Mouse (Mus musculus) gastrocnemius, postnatal 14 days (tissue): Measurements from ENCODE around the gene Gm10961. TPM values are rescaled to one million over a fixed set of nuclear protein-coding genes. Genes with fewer than 3 reads are reported as not detected.

Experiments used
- DNase-seq: peaks from one replicate; pipeline ENCODE4 v3.0.0; 2021; ENCODE audit warnings: mixed read lengths
- intact Hi-C: fragments of 180-260 bp; cut with DNase I; formaldehyde crosslinking; loops from one replicate; pipeline ENCODE4 v1.15.1; 2025; ENCODE audit warnings: low total_unique reads
- total RNA-seq, 2 experiments: library from RNA; stranded (reverse); gene quantifications; 2 replicates each; pipeline ENCODE4 v1.2.3; 2021

Gm10961 gene
- total RNA-seq, 2 experiments from 2014 or later, result not detected

DNA sequence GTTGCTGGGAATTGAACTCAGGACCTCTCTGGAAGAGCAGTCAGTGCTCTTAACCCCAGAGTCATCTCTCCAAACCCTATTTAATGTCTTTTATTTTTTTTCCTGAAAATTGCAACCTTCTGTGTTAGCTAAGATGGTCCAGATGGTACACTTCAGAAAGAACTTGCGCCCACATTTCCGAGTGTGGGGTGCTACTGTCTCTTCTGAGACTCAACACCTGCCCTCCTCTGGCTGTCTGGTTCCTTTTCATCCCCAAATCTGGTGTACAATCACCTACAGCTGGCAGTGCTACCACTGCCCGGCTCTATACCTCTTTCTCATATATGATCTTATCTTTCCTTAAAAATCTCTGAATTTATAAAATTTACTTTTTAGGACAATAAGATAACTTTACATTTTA, 21.8 kb downstream of the Gm10961 start:
- intact Hi-C loops, result no loop called here
- DNase-seq, result no peak

DNA sequence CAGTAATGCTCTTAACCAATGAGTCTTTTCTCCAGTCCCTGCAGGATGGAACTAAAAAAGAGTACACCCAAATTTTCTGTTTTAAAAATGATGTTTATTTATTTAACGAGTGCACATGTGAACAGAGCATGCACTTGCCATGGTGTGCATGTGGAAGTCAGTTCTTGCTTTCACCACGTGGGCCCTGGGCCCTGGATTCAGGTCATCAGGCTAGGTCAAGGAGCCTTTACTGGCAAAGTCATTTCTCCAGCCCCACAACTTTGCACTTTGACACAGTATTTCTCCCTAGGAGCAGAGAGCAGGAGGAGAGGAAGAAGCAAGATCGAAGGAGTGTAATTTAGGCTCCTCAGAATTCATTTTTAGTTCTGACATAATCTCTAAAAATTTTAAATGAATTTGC, 23.7 kb downstream of the Gm10961 start:
- DNase-seq, result no peak
- intact Hi-C loops, result no loop called here

DNA sequence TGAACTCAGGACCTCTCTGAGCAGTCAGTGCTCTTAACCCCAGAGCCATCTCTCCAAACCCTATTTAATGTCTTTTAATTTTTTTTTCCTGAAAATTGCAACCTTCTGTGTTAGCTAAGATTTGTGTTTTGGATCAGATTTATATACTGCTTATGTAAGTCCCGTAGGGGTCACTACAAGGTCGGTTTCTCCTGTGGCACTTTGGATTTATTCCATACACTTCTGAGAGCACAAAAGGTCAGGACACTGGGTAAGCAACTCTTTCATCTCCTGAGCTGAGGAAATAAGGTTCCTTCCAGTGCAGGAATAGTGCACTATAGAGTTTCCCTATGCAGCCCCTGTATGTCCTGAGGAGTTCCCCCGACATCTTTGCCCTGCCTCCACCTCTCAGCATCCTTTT, 24.4 kb downstream of the Gm10961 start:
- no peak for DNase-seq
- intact Hi-C loops, result no loop called here

GRCm38 (mm10) chr3:107656151-107656550, 25.0 kb downstream of the Gm10961 start:
- DNase-seq, result no peak
- intact Hi-C loops, result no loop called here

GRCm38 (mm10) chr3:107656888-107657287, 25.8 kb downstream of the Gm10961 start:
- DNase-seq, result no peak
- intact Hi-C loops, result no loop called here

- no peak for DNase-seq
- intact Hi-C loops, result no loop called here
These were observed 27.9 kb downstream of the Gm10961 start for GRCm38 (mm10) chr3:107659000-107659399.

GRCm38 (mm10) chr3:107664641-107665040, 33.5 kb downstream of the Gm10961 start:
- intact Hi-C loops, result no loop called here
- DNase-seq, result no peak

- no peak for DNase-seq
- intact Hi-C loops, result no loop called here
These were observed 36.3 kb downstream of the Gm10961 start for GRCm38 (mm10) chr3:107667426-107667825.

- intact Hi-C loops, result no loop called here
- no peak for DNase-seq
These were observed 37.7 kb downstream of the Gm10961 start for GRCm38 (mm10) chr3:107668786-107669185.

DNA sequence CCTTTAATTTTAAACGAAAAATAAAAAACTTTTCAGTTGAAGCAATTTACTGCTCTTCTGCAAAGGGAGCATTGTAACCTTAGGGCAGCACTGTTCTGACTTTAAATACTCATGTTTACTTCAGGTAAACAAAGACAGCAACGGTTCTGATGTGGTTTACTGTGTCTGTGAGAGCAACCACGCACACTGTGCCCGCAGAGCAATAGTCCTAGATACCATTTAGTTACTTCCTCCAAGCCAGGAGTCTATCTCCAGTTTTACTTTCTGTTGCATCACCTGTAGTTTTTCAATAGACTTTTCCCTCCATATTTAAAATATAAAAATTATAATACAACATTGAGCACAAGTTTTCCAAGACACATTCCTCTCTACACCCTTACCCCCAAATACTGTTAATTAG, 39.4 kb downstream of the Gm10961 start:
- DNase-seq, result no peak
- intact Hi-C loops, result no loop called here

GRCm38 (mm10) chr3:107671509-107671908, 40.4 kb downstream of the Gm10961 start:
- no peak for DNase-seq
- intact Hi-C loops, result no loop called here

- intact Hi-C loops, result no loop called here
- peak; percentile 10 for DNase-seq
These were observed 49.9 kb downstream of the Gm10961 start for GRCm38 (mm10) chr3:107680790-107681576.

Other genes with a start within 250 kb of the Gm10961 start
- gene Kcnc4, start 171.8 kb upstream of the Gm10961 start, total RNA-seq, result 10 to 100 TPM; 49.3 to 51.9 TPM
- gene Slc6a17, start 113.3 kb upstream of the Gm10961 start, total RNA-seq, result under 1 TPM; 0.55 to 0.60 TPM
- gene Ubl4b, start 76.2 kb upstream of the Gm10961 start, total RNA-seq, result not detected
- not detected for gene Alx3, start 36.3 kb upstream of the Gm10961 start, total RNA-seq
- gene Strip1, start 372 bp downstream of the Gm10961 start, total RNA-seq, result 10 to 100 TPM; 16.9 to 19.5 TPM
- 10 to 100 TPM; 37.5 to 38.9 TPM for gene Ahcyl1, start 65.2 kb downstream of the Gm10961 start, total RNA-seq
- 10 to 100 TPM in 1 of 2 experiments, 1 to 10 TPM in 1; 7.9 to 10.9 TPM for gene Csf1, start 129.1 kb downstream of the Gm10961 start, total RNA-seq
- gene Eps8l3, start 245.9 kb downstream of the Gm10961 start, total RNA-seq, result not detected